Mouse (Mus musculus) MEL (cell line): ENCODE measurements around the gene Vmn1r192. TPM values are rescaled to one million over a fixed set of nuclear protein-coding genes. Genes with fewer than 3 reads are reported as not detected.
"Not testable (repeated sequence)": the region's sequence is repeated elsewhere in the genome, so short reads cannot be mapped to it uniquely, and the experiment has no call there.

ENCODE experiments used
- DNase-seq: peaks from one replicate; pipeline ENCODE4 v3.0.0; 2011; ENCODE audit warnings: low read depth, low spot score
- H3K27ac ChIP-seq: 2 replicates; pipeline ENCODE4 v1.5.1; 2012; ENCODE audit warnings: low read depth, mild to moderate bottlenecking, control low read depth, low read length, moderate library complexity; ENCODE audit not compliant: control insufficient read depth
- H3K27me3 ChIP-seq, 2 experiments: fragments of 150-350 bp in 1 of 2; sonication (generic) in 1 of 2; 2 replicates each; pipeline ENCODE4 v1.6.1; 2012; ENCODE audit warnings: low read length in 2 of 2, mild to moderate bottlenecking in 2 of 2, improper control_type of control experiment in 1 of 2, moderate library complexity in 1 of 2; ENCODE audit not compliant: insufficient read depth in 2 of 2, control insufficient read depth in 1 of 2
- H3K36me3 ChIP-seq, 2 experiments: 2 replicates each; pipeline ENCODE4 v1.6.1; 2012 to 2014; ENCODE audit warnings: low read length in 2 of 2, improper control_type of control experiment in 1 of 2, inconsistent platforms in 1 of 2, mild to moderate bottlenecking in 1 of 2; ENCODE audit not compliant: insufficient read depth in 2 of 2, control insufficient read depth in 1 of 2
- H3K4me1 ChIP-seq, 2 experiments: fragments of 150-350 bp in 1 of 2; sonication (generic) in 1 of 2; 2 replicates each; pipeline ENCODE4 v1.6.1; 2012; ENCODE audit warnings: low read length in 2 of 2, improper control_type of control experiment in 1 of 2, mild to moderate bottlenecking in 1 of 2; ENCODE audit not compliant: insufficient read depth in 2 of 2, control insufficient read depth in 1 of 2
- H3K4me3 ChIP-seq, 2 experiments: fragments of 150-350 bp in 1 of 2; sonication (generic) in 1 of 2; 2 replicates each; pipeline ENCODE4 v1.5.1; 2012; ENCODE audit warnings: low read depth in 2 of 2, low read length in 2 of 2, mild to moderate bottlenecking in 2 of 2, moderate library complexity in 2 of 2, control low read depth in 1 of 2, improper control_type of control experiment in 1 of 2; ENCODE audit not compliant: control insufficient read depth in 1 of 2, insufficient read depth in 1 of 2
- H3K79me2 ChIP-seq: 2 replicates; pipeline ENCODE4 v1.6.1; 2012; ENCODE audit warnings: mild to moderate bottlenecking, low read length, moderate library complexity; ENCODE audit not compliant: control insufficient read depth, poor library complexity, insufficient read depth
- H3K9ac ChIP-seq: 2 replicates; pipeline ENCODE4 v1.6.1; 2012; ENCODE audit warnings: low read depth, mild to moderate bottlenecking, control low read depth, low read length, moderate library complexity; ENCODE audit not compliant: control insufficient read depth, poor library complexity, severe bottlenecking
- H3K9me3 ChIP-seq: fragments of 150-350 bp; sonication (generic); replicated peaks from 2 replicates; pipeline ENCODE4 v1.6.1; 2012; ENCODE audit warnings: mild to moderate bottlenecking, low read length, improper control_type of control experiment, moderate library complexity; ENCODE audit not compliant: insufficient read depth
- BHLHE40 ChIP-seq: IDR thresholded peaks from 2 replicates; pipeline ENCODE4 v1.6.1; 2012; ENCODE audit warnings: low read depth, mild to moderate bottlenecking, inconsistent platforms, low read length, improper control_type of control experiment, borderline replicate concordance
- CHD1 ChIP-seq: IDR thresholded peaks from 2 replicates; pipeline ENCODE4 v1.6.1; 2012; ENCODE audit warnings: low read depth, mild to moderate bottlenecking, inconsistent platforms, low read length, improper control_type of control experiment
- EP300 ChIP-seq, 2 experiments: IDR thresholded peaks; 2 replicates each; pipeline ENCODE4 v1.6.1; 2011; ENCODE audit warnings: improper control_type of control experiment in 2 of 2, low read length in 2 of 2, low read depth in 1 of 2, mild to moderate bottlenecking in 1 of 2
- ETS1 ChIP-seq: IDR thresholded peaks from 2 replicates; pipeline ENCODE4 v1.6.1; 2012; ENCODE audit warnings: low read depth, mild to moderate bottlenecking, inconsistent platforms, low read length, improper control_type of control experiment, moderate library complexity
- GATA1 ChIP-seq: IDR thresholded peaks from 2 replicates; pipeline ENCODE4 v1.6.1; 2011; ENCODE audit warnings: low read depth, low read length, improper control_type of control experiment
- KAT2A ChIP-seq: conservative IDR thresholded peaks from 2 replicates; pipeline ENCODE4 v1.6.1; 2012; ENCODE audit warnings: low read depth, low read length, improper control_type of control experiment, inconsistent platforms
- MAFK ChIP-seq: IDR thresholded peaks from 2 replicates; pipeline ENCODE4 v1.6.1; 2011; ENCODE audit warnings: low read depth, mild to moderate bottlenecking, low read length, improper control_type of control experiment, borderline replicate concordance
- MAX ChIP-seq: IDR thresholded peaks from 2 replicates; pipeline ENCODE4 v1.6.1; 2011; ENCODE audit warnings: low read length, improper control_type of control experiment
- MEF2A ChIP-seq: IDR thresholded peaks from 2 replicates; pipeline ENCODE4 v1.6.1; 2014; ENCODE audit warnings: low read depth, mild to moderate bottlenecking, inconsistent platforms, low read length, improper control_type of control experiment; ENCODE audit not compliant: poor library complexity, insufficient replicate concordance, severe bottlenecking; ENCODE audit errors: extremely low read depth
- MYC ChIP-seq: IDR thresholded peaks from 2 replicates; pipeline ENCODE4 v1.6.1; 2011; ENCODE audit warnings: low read depth, mild to moderate bottlenecking, low read length, improper control_type of control experiment, moderate library complexity
- NRF1 ChIP-seq: IDR thresholded peaks from 2 replicates; pipeline ENCODE4 v1.6.1; 2014; ENCODE audit warnings: low read depth, mild to moderate bottlenecking, inconsistent platforms, low read length, improper control_type of control experiment, moderate library complexity; ENCODE audit not compliant: poor library complexity, insufficient read depth, severe bottlenecking
- RAD21 ChIP-seq: IDR thresholded peaks from 2 replicates; pipeline ENCODE4 v1.6.1; 2011; ENCODE audit warnings: mild to moderate bottlenecking, low read depth, low read length, improper control_type of control experiment
- RCOR1 ChIP-seq: IDR thresholded peaks from 2 replicates; pipeline ENCODE4 v1.6.1; 2012; ENCODE audit warnings: low read depth, mild to moderate bottlenecking, inconsistent platforms, low read length, improper control_type of control experiment
- SIN3A ChIP-seq: IDR thresholded peaks from 2 replicates; pipeline ENCODE4 v1.6.1; 2012; ENCODE audit warnings: low read length, improper control_type of control experiment, inconsistent platforms
- USF1 ChIP-seq: IDR thresholded peaks from 2 replicates; pipeline ENCODE4 v1.6.1; 2014; ENCODE audit warnings: low read depth, mild to moderate bottlenecking, inconsistent platforms, low read length, improper control_type of control experiment, moderate library complexity
- ZC3H11A ChIP-seq: IDR thresholded peaks from 2 replicates; pipeline ENCODE4 v1.6.1; 2012; ENCODE audit warnings: low read depth, mild to moderate bottlenecking, inconsistent platforms, low read length, improper control_type of control experiment
- ZKSCAN1 ChIP-seq: IDR thresholded peaks from 2 replicates; pipeline ENCODE4 v1.6.1; 2012; ENCODE audit warnings: low read depth, mild to moderate bottlenecking, inconsistent platforms, low read length, improper control_type of control experiment, moderate library complexity
- polyA plus RNA-seq, 2 experiments: library from polyadenylated mRNA; stranded (reverse) in 1 of 2; unstranded in 1 of 2; fragments of >175 nt in 1 of 2; fragments of >200 nt in 1 of 2; gene quantifications; 2 replicates each; pipeline versions ENCODE4 v1.2.1 to v1.2.4; 2012; ENCODE audit warnings: low replicate concordance in 2 of 2, low read depth in 1 of 2; ENCODE audit not compliant: insufficient read length in 2 of 2, insufficient read depth in 1 of 2, missing spikeins in 1 of 2
- total RNA-seq: library from RNA; depleted of rRNA; stranded (reverse); fragments of 300-350 nt; gene quantifications from 2 replicates; pipeline ENCODE4 v1.2.3, GENCODE M21; 2012; rRNA removed

The Vmn1r192 gene
- total and polyA plus RNA-seq, 3 experiments = not detected

DNA sequence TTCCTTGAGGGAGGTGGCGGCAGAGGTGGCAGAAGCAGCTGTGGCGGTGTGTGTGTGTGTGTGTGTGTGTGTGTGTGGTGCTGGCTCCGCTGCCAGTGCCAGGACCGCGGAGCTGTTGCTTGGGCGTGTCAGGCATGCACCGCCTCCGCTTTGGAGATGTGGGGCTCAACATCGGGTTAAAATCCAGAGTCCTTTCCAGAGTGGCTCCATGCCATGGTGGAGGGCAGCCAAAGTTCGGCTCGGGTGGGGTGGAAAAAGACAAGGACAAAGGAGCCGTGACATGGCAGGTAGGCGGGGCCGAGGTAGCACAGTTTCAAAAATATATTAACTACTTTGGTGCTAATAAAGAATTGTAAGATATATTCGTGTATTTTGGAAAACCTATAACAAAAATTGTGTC, 22.5 kb downstream of the Vmn1r192 start:
- TF ChIP-seq RAD21 (no peak), ZKSCAN1 (no peak), NRF1 (no peak), MAX (no peak), RCOR1 (no peak), MAFK (no peak), MEF2A (no peak), EP300 (IDR thresholded peaks at IDR 0.05; ENCODE audit: low read depth in 1 of 2, low read length in 2 of 2) (no peak), BHLHE40 (no peak), SIN3A (no peak), KAT2A (no peak), ETS1 (no peak), GATA1 (no peak), MYC (no peak), USF1 (no peak), CHD1 (no peak), ZC3H11A (no peak)
- no peaks in the 10 kb centered on the region for H3K4me1 ChIP-seq
- no peaks in the 10 kb centered on the region for H3K36me3 ChIP-seq
- H3K79me2 ChIP-seq = no peaks in the 10 kb centered on the region
- DNase-seq = no peak
- H3K27me3 ChIP-seq = no peaks in the 10 kb centered on the region
- H3K9me3 ChIP-seq = no peaks in the 10 kb centered on the region
- H3K27ac ChIP-seq = no peak overlapping the region
- H3K9ac ChIP-seq = no peak overlapping the region
- no peak overlapping the region for H3K4me3 ChIP-seq

DNA sequence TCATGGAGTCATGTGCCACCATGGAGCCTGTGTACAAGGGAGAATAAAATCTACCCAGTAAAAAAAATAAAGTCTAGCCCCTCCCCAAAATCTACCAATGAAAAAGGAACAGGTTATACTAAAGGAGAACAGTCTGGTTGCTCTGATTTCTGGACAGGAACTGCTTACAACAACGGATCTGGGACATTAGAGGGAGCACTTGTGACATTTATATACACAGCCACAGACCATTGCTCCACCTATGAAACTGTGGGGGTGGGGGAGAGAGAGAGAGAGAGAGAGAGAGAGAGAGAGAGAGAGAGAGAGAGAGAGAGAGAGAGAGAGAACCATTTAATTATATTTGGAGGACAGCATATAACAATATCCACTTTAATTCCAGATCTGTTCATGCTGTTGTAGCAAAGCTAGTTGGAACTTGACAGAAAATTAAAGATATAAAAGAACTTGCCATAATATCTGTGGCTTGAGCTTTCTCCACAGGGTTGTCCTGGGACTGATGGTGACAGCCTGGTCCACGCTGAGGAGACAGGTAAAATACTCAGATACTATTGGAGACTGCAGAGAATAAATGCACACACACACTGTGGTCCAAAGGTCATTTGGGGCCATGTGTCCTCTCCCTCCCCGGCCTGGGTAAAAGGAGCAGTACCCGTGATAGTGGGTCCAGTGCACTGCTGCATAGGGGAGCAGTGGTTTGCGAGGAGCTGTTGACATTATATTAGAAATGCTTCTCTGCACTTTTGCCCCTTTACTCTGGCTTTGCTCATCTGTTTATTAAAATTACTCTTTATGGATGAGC, 54.2 kb downstream of the Vmn1r192 start:
- not testable (repeated sequence) for H3K27me3 ChIP-seq, H3K79me2 ChIP-seq, H3K9ac ChIP-seq, H3K27ac ChIP-seq, H3K9me3 ChIP-seq, H3K36me3 ChIP-seq, H3K4me3 ChIP-seq, DNase-seq, H3K4me1 ChIP-seq

Other genes with a start within 250 kb of the Vmn1r192 start
- gene Zfp184, start 246.0 kb downstream of the Vmn1r192 start, total RNA-seq = 0.42 and 0.52 TPM in 2 replicates
- 1 to 10 TPM in 1 of 2 experiments, not detected in 1; 1.0 TPM for gene Zfp184, start 246.0 kb downstream of the Vmn1r192 start, polyA plus RNA-seq
- not detected in 2 replicates for gene Pom121l2, start 209.9 kb downstream of the Vmn1r192 start, total RNA-seq
- gene Pom121l2, start 209.9 kb downstream of the Vmn1r192 start, polyA plus RNA-seq = not detected
- gene Prss16, start 181.4 kb downstream of the Vmn1r192 start, total RNA-seq = not detected in 2 replicates
- under 1 TPM in 1 of 2 experiments, not detected in 1; 0.47 TPM for gene Prss16, start 181.4 kb downstream of the Vmn1r192 start, polyA plus RNA-seq
- 1,264 and 1,284 TPM in 2 replicates for gene Hist1h2ah, start 155.6 kb downstream of the Vmn1r192 start, total RNA-seq
- 1 to 10 TPM in 1 of 2 experiments, not detected in 1; 3.7 TPM for gene Hist1h2ah, start 155.6 kb downstream of the Vmn1r192 start, polyA plus RNA-seq
- 2,495 and 3,316 TPM in 2 replicates for gene Hist1h2bk, start 155.3 kb downstream of the Vmn1r192 start, total RNA-seq
- 1 to 10 TPM in 1 of 2 experiments, not detected in 1; 5.7 TPM for gene Hist1h2bk, start 155.3 kb downstream of the Vmn1r192 start, polyA plus RNA-seq
- 1,065 and 1,370 TPM in 2 replicates for gene Hist1h4i, start 149.8 kb downstream of the Vmn1r192 start, total RNA-seq
- gene Hist1h4i, start 149.8 kb downstream of the Vmn1r192 start, polyA plus RNA-seq = 10 to 100 TPM in 1 of 2 experiments, not detected in 1; 10.4 TPM
- gene Hist1h2ag, start 148.2 kb downstream of the Vmn1r192 start, total RNA-seq = 766 and 975 TPM in 2 replicates
- gene Hist1h2ag, start 148.2 kb downstream of the Vmn1r192 start, polyA plus RNA-seq = 1 to 10 TPM in 1 of 2 experiments, not detected in 1; 5.9 TPM
- 2,032 and 2,655 TPM in 2 replicates for gene Hist1h2bj, start 147.9 kb downstream of the Vmn1r192 start, total RNA-seq
- 1 to 10 TPM in 1 of 2 experiments, not detected in 1; 4.7 TPM for gene Hist1h2bj, start 147.9 kb downstream of the Vmn1r192 start, polyA plus RNA-seq
- gene Vmn1r188, start 106.7 kb downstream of the Vmn1r192 start, total RNA-seq = not detected in 2 replicates
- not detected for gene Vmn1r188, start 106.7 kb downstream of the Vmn1r192 start, polyA plus RNA-seq
- not detected in 2 replicates for gene Vmn1r189, start 85.3 kb downstream of the Vmn1r192 start, total RNA-seq
- not detected for gene Vmn1r189, start 85.3 kb downstream of the Vmn1r192 start, polyA plus RNA-seq
- not detected in 2 replicates for gene Vmn1r191, start 7.2 kb downstream of the Vmn1r192 start, total RNA-seq
- not detected for gene Vmn1r191, start 7.2 kb downstream of the Vmn1r192 start, polyA plus RNA-seq
- not detected in 2 replicates for gene Vmn1r193, start 32.0 kb upstream of the Vmn1r192 start, total RNA-seq
- not detected for gene Vmn1r193, start 32.0 kb upstream of the Vmn1r192 start, polyA plus RNA-seq
- not detected in 2 replicates for gene Vmn1r194, start 53.1 kb upstream of the Vmn1r192 start, total RNA-seq
- not detected for gene Vmn1r194, start 53.1 kb upstream of the Vmn1r192 start, polyA plus RNA-seq
- gene Vmn1r195, start 79.4 kb upstream of the Vmn1r192 start, total RNA-seq = not detected in 2 replicates
- not detected for gene Vmn1r195, start 79.4 kb upstream of the Vmn1r192 start, polyA plus RNA-seq
- 0.03 TPM in 1 of 2 replicates, not detected in the other for gene Vmn1r196, start 98.8 kb upstream of the Vmn1r192 start, total RNA-seq
- gene Vmn1r196, start 98.8 kb upstream of the Vmn1r192 start, polyA plus RNA-seq = not detected
- not detected in 2 replicates for gene Vmn1r197, start 133.4 kb upstream of the Vmn1r192 start, total RNA-seq
- gene Vmn1r197, start 133.4 kb upstream of the Vmn1r192 start, polyA plus RNA-seq = not detected
- not detected in 2 replicates for gene Vmn1r198, start 159.2 kb upstream of the Vmn1r192 start, total RNA-seq
- gene Vmn1r198, start 159.2 kb upstream of the Vmn1r192 start, polyA plus RNA-seq = not detected
- not detected in 2 replicates for gene Vmn1r199, start 188.7 kb upstream of the Vmn1r192 start, total RNA-seq
- gene Vmn1r199, start 188.7 kb upstream of the Vmn1r192 start, polyA plus RNA-seq = not detected
- not detected in 2 replicates for gene Vmn1r200, start 199.2 kb upstream of the Vmn1r192 start, total RNA-seq
- not detected for gene Vmn1r200, start 199.2 kb upstream of the Vmn1r192 start, polyA plus RNA-seq